Mouse (Mus musculus) cortical plate, adult 2 months (tissue): ENCODE measurements around the gene Adk.

ENCODE experiments used
- CTCF ChIP-seq: fragments of 200-500 bp; IDR thresholded peaks from 2 replicates; pipeline ENCODE4 v1.5.1; 2011; ENCODE audit warnings: mild to moderate bottlenecking, control low read depth, low read length; ENCODE audit not compliant: insufficient read depth; ENCODE audit errors: extremely low read depth
- POLR2A ChIP-seq: fragments of 200-500 bp; IDR thresholded peaks from 2 replicates; pipeline ENCODE4 v1.6.1; 2011; ENCODE audit warnings: mild to moderate bottlenecking, low read length, control low read depth; ENCODE audit not compliant: insufficient read depth; ENCODE audit errors: extremely low read depth

DNA sequence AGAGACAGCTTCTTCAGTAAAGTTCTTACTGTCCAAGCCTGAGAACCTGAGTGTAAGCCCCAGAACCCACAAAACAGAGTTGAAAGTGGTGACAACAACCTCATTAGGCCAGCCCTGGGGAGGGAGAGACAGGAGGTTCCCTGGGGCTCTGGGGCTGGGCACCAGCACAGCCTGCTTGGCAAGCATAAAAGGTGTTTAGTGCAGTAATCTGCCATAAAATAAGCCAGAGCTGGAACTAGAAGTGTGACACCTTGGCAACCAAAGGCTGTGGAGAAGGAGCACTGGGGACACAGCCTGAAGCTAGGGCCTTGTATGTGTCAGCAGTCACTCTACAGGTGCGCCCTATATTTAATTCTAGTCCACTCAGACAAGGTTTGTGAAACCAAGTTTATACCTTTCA lies 252.4 kb downstream of the Adk start:
- TF ChIP-seq CTCF (no peak), POLR2A (no peak)
